Mouse (Mus musculus): ENCODE measurements at regions not wholly inside any gene's neighbourhood (a gene's known extent, or its start where the extent isn't known, plus 50 kb on each side); places are given as distances from the start of the nearest gene placed in this dataset.

- TF ChIP-seq EP300 (optimal IDR thresholded peaks at IDR 0.05) = no peak
- no peak for TF ChIP-seq CTCF (IDR thresholded peaks at IDR 0.05; ENCODE audit: low read depth)
- DNase-seq (ENCODE audit: low spot score) (no peak), ATAC-seq (ENCODE audit: low FRiP score, low TSS enrichment) (no peak)
- WGBS = 73% methylated on average over 9 of the region's 9 CpGs
- Histone ChIP-seq H3K4me2 (replicated peaks; ENCODE audit: low read depth) (no peak overlapping the region), H3K9me3 (ENCODE audit: control insufficient read depth, low read length) (no peaks in the 10 kb centered on the region), H3K27ac (replicated peaks) (no peak overlapping the region), H3K27me3 (ENCODE audit: control insufficient read depth, insufficient read depth, low read length) (no peaks in the 10 kb centered on the region), H3K4me3 (ENCODE audit: low read depth, low read length) (no peak overlapping the region), H3K36me3 (ENCODE audit: control insufficient read depth, insufficient read depth, low read length) (no peaks in the 10 kb centered on the region), H3K9ac (ENCODE audit: low read length) (no peak overlapping the region), H3K4me1 (replicated peaks; ENCODE audit: control insufficient read depth, insufficient read depth) (no peaks in the 10 kb centered on the region)
Measured at GRCm38 (mm10) chr4:33736061-33736701, 188.2 kb upstream of the Cnr1 start.

GRCm38 (mm10) chr4:33737337-33737736 lies 187.1 kb upstream of the Cnr1 start:
- Histone ChIP-seq H3K4me3 (ENCODE audit: low read depth, low read length) (no peak overlapping the region), H3K27ac (replicated peaks) (no peak overlapping the region), H3K9me3 (ENCODE audit: control insufficient read depth, low read length) (no peaks in the 10 kb centered on the region), H3K9ac (ENCODE audit: low read length) (no peak overlapping the region), H3K27me3 (ENCODE audit: control insufficient read depth, insufficient read depth, low read length) (no peaks in the 10 kb centered on the region), H3K36me3 (ENCODE audit: control insufficient read depth, insufficient read depth, low read length) (no peaks in the 10 kb centered on the region), H3K4me1 (replicated peaks; ENCODE audit: control insufficient read depth, insufficient read depth) (no peaks in the 10 kb centered on the region), H3K4me2 (replicated peaks; ENCODE audit: low read depth) (no peak overlapping the region)
- no peak for ATAC-seq (ENCODE audit: low FRiP score, low TSS enrichment)
- DNase-seq (ENCODE audit: low spot score) = no peak
- TF ChIP-seq EP300 (optimal IDR thresholded peaks at IDR 0.05) (no peak), CTCF (IDR thresholded peaks at IDR 0.05; ENCODE audit: low read depth) (no peak)
- WGBS = 62% methylated on average over 1 of the region's 1 CpGs

GRCm38 (mm10) chr4:33737859-33738417 lies 186.5 kb upstream of the Cnr1 start:
- TF ChIP-seq EP300 (optimal IDR thresholded peaks at IDR 0.05) (no peak), CTCF (IDR thresholded peaks at IDR 0.05; ENCODE audit: low read depth) (no peak)
- no peak for ATAC-seq (ENCODE audit: low FRiP score, low TSS enrichment)

DNA sequence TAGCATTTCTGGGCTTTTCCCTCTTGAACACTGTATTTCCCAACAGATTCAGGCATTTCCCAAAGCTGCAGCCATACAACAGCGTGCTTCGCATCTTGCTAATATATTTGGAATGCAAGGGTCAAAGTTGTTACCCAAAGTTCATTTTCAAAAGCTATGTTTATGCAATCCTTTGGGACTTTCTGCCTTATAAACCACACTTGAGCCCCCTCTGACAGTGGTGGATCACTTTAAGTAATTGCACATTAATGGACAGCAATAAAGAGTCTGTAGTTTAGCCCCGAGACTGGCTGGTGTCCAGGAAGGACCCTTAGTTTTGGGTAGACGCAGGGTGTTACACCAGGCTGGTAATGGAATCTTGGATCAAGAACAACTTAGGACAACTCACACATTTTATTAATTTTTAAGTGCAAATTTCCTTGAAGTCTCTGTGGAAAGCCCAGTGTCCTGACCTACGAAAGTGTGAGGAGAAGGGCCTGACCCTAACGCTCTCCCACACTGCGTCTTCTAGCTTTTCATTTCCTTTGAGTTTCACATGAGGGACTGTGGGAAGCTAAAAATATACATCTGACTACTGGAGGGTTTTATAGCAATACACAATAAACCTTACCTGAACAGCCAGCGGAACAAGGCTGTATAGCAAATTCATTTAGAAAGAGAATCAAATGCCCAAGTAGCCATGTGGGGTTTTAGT lies 185.0 kb upstream of the Cnr1 start:
- 68% methylated on average over 8 of the region's 8 CpGs for WGBS
- Histone ChIP-seq H3K4me2 (replicated peaks; ENCODE audit: low read depth) (no peak overlapping the region), H3K27ac (replicated peaks) (no peak overlapping the region), H3K9me3 (ENCODE audit: control insufficient read depth, low read length) (no peaks in the 10 kb centered on the region), H3K4me1 (replicated peaks; ENCODE audit: control insufficient read depth, insufficient read depth) (no peaks in the 10 kb centered on the region), H3K9ac (ENCODE audit: low read length) (no peak overlapping the region), H3K27me3 (ENCODE audit: control insufficient read depth, insufficient read depth, low read length) (no peaks in the 10 kb centered on the region), H3K4me3 (ENCODE audit: low read depth, low read length) (no peak overlapping the region), H3K36me3 (ENCODE audit: control insufficient read depth, insufficient read depth, low read length) (no peaks in the 10 kb centered on the region)
- TF ChIP-seq EP300 (optimal IDR thresholded peaks at IDR 0.05) (no peak), CTCF (IDR thresholded peaks at IDR 0.05; ENCODE audit: low read depth) (no peak)
- no peak for DNase-seq (ENCODE audit: low spot score)
- ATAC-seq (ENCODE audit: low FRiP score, low TSS enrichment) = no peak

More at GRCm38 (mm10) chr4:33737859-33738417, 186.5 kb upstream of the Cnr1 start:
- H3K27me3 ChIP-seq (ENCODE audit: control insufficient read depth, insufficient read depth, low read length) = no peaks in the 10 kb centered on the region
- no peaks in the 10 kb centered on the region for H3K4me1 ChIP-seq (replicated peaks; ENCODE audit: control insufficient read depth, insufficient read depth)
- H3K4me2 ChIP-seq (replicated peaks; ENCODE audit: low read depth) = no peak overlapping the region
- H3K4me3 ChIP-seq (ENCODE audit: low read depth, low read length) = no peak overlapping the region
- H3K36me3 ChIP-seq (ENCODE audit: control insufficient read depth, insufficient read depth, low read length) = no peaks in the 10 kb centered on the region
- no peaks in the 10 kb centered on the region for H3K9me3 ChIP-seq (ENCODE audit: control insufficient read depth, low read length)
- DNase-seq (ENCODE audit: low spot score) = no peak
- H3K9ac ChIP-seq (ENCODE audit: low read length) = no peak overlapping the region
- WGBS = 37% methylated on average over 8 of the region's 8 CpGs
- H3K27ac ChIP-seq (replicated peaks) = no peak overlapping the region

GRCm38 (mm10) chr4:33740982-33741381 lies 183.4 kb upstream of the Cnr1 start:
- no peak overlapping the region for H3K9ac ChIP-seq (ENCODE audit: low read length)
- H3K9me3 ChIP-seq (ENCODE audit: control insufficient read depth, low read length) = no peaks in the 10 kb centered on the region
- TF ChIP-seq EP300 (optimal IDR thresholded peaks at IDR 0.05) = no peak
- no peak for TF ChIP-seq CTCF (IDR thresholded peaks at IDR 0.05; ENCODE audit: low read depth)
- no peaks in the 10 kb centered on the region for H3K4me1 ChIP-seq (replicated peaks; ENCODE audit: control insufficient read depth, insufficient read depth)
- H3K27me3 ChIP-seq (ENCODE audit: control insufficient read depth, insufficient read depth, low read length) = no peaks in the 10 kb centered on the region
- DNase-seq (ENCODE audit: low spot score) (no peak), ATAC-seq (ENCODE audit: low FRiP score, low TSS enrichment) (no peak)
- H3K4me3 ChIP-seq (ENCODE audit: low read depth, low read length) = no peak overlapping the region
- H3K4me2 ChIP-seq (replicated peaks; ENCODE audit: low read depth) = no peak overlapping the region
- no peaks in the 10 kb centered on the region for H3K36me3 ChIP-seq (ENCODE audit: control insufficient read depth, insufficient read depth, low read length)
- no peak overlapping the region for H3K27ac ChIP-seq (replicated peaks)
- 84% methylated on average over 12 of the region's 12 CpGs for WGBS

GRCm38 (mm10) chr4:33745180-33745579 lies 179.2 kb upstream of the Cnr1 start:
- Histone ChIP-seq H3K36me3 (ENCODE audit: control insufficient read depth, insufficient read depth, low read length) (no peaks in the 10 kb centered on the region), H3K4me3 (ENCODE audit: low read depth, low read length) (no peak overlapping the region), H3K4me2 (replicated peaks; ENCODE audit: low read depth) (no peak overlapping the region), H3K27me3 (ENCODE audit: control insufficient read depth, insufficient read depth, low read length) (no peaks in the 10 kb centered on the region), H3K27ac (replicated peaks) (no peak overlapping the region), H3K9ac (ENCODE audit: low read length) (no peak overlapping the region), H3K9me3 (ENCODE audit: control insufficient read depth, low read length) (no peaks in the 10 kb centered on the region), H3K4me1 (replicated peaks; ENCODE audit: control insufficient read depth, insufficient read depth) (no peaks in the 10 kb centered on the region)
- ATAC-seq (ENCODE audit: low FRiP score, low TSS enrichment) (no peak), DNase-seq (ENCODE audit: low spot score) (no peak)
- TF ChIP-seq CTCF (IDR thresholded peaks at IDR 0.05; ENCODE audit: low read depth) = no peak
- no peak for TF ChIP-seq EP300 (optimal IDR thresholded peaks at IDR 0.05)
- WGBS = 87% methylated on average over 3 of the region's 3 CpGs
